Mouse (Mus musculus) monocyte, adult 2 months (primary cell): ENCODE data around the gene Foxb2.
"Not testable (repeated sequence)": the region's sequence is repeated elsewhere in the genome, so short reads cannot be mapped to it uniquely, and the experiment has no call there.

Experiments
- DNase-seq, 2 experiments: peaks; one replicate each; pipeline ENCODE4 v3.0.0; 2022; ENCODE audit warnings: low spot score in 2 of 2, low read depth in 1 of 2

Gene Foxb2

DNA sequence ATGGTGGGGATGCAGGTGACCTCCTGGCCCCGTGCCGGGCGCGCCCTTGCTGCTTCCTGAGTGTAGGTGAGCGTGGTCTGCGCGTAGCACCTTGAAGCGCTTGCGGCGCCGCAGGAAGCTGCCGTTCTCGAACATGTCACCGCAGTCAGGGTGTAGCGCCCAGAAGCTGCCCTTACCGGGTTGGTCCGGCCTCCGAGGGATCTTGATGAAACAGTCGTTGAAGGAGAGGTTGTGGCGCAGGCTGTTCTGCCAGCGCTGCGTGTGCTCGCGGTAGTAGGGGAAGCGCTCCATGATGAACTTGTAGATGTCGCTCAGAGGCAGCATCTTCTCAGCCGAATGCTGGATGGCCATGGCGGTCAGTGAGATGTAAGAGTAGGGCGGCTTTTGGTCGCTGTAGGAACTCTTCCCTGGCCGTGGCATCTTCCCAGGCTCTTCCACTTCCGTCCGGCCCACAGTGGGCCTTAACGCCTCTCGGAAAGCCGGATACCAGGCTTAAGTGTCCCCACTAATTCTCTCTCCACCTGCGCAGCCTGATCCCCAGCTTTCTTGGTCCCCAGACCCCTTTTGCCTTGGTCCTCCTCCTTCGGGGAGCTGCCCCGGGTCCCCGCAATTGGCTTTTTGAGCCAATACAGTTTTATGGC is at the start of gene Foxb2:
Gene Foxb2 (minus strand): TSS at position 585 of the 641 bp plus-strand sequence.
- no peak for DNase-seq

GRCm38 (mm10) chr19:16911507-16911906 is 37.9 kb upstream of the Foxb2 start:
- DNase-seq, result no peak

DNA sequence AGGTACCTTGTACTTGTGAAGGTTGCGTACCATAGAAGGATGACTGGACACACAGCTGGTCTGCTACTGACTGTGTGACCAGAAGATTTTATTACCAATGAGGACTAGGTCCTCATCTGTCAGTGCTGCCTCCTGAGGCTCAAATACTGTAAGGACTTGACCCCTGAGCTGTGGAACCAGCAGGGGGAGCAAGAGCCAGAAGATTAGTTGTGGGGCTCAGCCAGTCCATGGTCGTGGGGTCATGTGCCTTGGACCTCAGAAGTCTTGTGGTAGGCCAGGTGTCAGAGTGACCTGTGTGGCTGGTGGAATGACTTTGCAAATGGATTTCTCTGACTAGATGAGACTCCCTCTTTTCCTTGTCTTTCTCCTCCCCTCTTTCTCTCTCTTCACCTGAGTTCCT is 29.5 kb upstream of the Foxb2 start:
- DNase-seq, result no peak

DNA sequence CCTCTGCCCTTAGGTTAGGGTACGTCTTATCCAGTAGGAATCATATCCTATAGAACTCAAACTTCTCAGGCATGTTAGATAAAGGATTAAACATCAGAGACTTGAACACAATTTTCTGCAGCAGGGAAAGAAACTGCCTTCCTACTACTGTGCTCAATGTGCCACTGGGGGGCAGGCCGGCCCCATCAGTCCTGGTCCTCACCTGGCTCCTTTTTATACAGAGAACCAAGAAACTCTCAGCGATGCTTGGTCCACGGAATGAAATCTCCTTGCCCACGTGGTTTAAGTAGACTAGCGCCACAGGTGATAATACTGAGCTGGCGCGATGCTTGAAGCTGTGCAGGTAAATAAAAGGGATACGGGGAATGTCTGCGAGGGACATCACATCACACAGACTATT is 26.1 kb upstream of the Foxb2 start:
- no peak for DNase-seq

GRCm38 (mm10) chr19:16898576-16898975 is 25.0 kb upstream of the Foxb2 start:
- DNase-seq, result no peak

GRCm38 (mm10) chr19:16876458-16876770 is 2.8 kb upstream of the Foxb2 start:
- DNase-seq, result no peak

- no peak for DNase-seq
Measured at GRCm38 (mm10) chr19:16875631-16876457, 2.2 kb upstream of the Foxb2 start.

DNA sequence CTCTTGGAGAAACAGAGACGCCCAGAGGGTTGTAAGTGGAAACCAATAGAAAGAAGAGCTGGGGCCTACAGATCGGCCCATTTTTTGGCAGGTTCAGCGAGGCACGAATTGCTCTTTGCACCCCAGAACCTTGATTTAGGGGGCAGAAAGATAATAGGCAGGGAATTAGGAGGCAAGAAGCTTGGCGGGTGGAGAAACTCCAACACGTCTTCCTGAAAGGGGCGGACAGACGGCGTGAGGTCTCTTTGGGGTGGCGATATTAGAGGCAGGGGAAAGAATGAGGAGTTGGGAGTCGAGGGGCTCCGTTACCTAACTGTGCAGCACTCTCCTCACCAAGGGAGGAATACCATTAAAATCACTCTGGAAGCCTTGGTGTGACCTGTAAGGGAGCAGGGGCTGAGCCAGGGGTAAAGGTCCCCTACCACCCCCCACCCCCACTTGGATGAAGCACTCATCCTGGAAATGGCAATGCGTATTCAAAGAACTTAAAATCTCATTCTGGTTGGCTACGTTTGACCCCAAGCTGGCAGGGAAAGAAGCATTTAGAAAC is 1.5 kb upstream of the Foxb2 start:
- DNase-seq, result no peak

DNA sequence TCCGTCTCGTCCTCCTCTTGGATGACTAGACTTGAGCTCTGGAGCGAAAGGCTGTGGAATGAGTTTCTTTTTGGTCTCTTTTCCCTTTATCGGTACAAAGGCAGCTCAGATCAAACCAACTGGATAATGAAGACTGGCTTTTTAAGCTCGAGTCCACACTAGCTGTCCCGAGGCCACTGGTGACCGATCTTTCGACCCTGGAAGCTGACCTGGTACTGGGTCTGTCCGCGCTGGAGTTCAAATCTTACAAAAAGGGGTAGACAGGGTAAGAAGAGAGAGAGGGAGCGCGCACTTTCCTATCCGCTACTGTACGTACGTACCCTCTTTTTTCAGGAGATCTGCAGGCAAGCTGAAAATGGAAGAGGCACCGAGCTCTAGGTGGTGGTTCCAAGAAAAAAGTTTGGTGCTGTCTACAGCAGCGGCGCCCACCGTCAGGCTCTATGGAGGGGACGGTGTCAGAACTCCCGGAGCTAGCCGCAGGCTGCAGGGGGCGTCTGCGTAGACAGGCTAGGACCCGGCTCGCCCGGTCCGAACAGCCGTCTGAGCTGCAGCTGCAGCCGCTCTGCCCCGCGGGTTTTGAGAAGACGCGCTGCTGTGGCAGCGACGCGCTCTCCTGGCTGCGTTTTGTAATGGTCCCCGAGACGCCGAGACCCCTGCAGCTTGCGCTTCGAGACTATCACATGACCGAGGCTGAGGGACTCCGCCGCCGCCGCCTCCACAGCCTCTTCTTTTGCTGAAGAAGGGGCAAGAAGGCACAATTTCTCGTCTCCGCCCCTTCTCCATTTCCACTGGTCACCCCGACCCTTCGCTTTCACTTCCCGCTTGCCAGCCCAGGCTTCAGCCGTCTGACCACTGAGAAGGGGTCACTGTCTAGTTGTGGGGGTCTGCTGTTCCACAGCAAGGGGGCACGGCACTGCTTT is 597 bp upstream of the Foxb2 start:
- DNase-seq, result no peak

DNA sequence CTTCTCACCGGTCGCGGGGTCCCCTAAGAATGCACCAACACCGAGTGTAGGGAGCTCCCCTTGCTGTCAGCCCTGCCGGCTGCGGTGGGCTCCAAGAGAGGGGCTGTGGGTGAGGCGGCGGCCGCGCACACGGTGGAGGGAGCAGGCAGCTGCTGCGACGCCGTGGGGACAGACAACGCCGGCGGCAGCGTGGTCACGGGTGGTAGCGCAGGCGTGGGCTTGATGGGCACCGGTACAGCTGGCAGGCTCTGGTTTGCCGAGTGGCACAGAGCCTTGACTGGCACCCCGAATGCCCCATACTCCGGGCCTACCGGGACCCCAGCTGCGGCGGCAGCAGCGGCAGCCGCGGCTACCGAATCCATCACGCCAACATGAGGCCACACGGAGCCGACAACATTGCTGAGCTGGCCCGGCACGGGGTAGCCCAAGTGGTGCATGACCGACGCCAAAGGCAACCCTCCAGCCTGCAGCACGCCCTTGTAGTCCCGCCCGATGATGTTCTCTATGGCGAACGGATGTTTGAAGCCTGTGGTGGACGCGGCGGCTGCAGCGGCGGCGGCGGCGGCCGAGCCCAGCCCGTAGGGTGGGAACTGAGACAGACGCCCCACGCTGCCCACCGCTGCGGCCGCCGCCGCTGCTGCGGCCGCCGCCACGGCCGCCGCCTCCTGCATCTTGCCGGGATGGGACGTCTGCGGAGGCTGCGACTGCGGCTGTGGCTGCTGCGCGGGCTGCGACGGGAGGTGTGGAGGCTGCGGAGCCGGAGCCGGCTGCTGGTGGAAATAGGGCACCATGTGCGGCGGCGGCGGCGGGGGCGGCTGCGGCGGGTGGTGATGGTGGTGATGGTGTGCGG is 1.0 kb downstream of the Foxb2 start:
- no peak for DNase-seq

GRCm38 (mm10) chr19:16871192-16871760 is 2.3 kb downstream of the Foxb2 start:
- DNase-seq, result no peak

- no peak for DNase-seq
Measured at GRCm38 (mm10) chr19:16870501-16871191, 3.0 kb downstream of the Foxb2 start.

DNA sequence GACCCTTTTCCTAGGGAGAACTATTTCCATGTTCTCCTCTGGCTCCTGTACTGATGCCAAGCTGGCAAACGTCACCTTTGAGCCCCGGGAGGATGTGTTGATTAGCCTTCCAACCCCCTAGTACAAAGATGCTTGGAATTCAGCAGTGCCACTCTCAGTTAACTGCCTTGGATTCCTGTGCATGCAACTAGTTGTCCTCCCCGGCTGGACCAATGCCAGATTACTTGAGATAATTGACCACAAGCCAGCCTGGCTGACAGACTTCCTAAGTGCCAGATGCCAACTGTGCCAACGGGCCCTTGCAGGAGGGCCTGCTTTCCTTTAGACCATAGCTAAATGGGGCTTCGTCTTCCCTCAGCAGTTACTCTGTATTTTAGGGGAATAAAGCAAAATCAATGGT is 5.1 kb downstream of the Foxb2 start:
- DNase-seq, result no peak

- no peak for DNase-seq
Measured at GRCm38 (mm10) chr19:16858646-16859045, 15.0 kb downstream of the Foxb2 start.

- DNase-seq, result no peak
Measured at GRCm38 (mm10) chr19:16856752-16857151, 16.9 kb downstream of the Foxb2 start.

GRCm38 (mm10) chr19:16844091-16844490 is 29.5 kb downstream of the Foxb2 start:
- not testable (repeated sequence) for DNase-seq

GRCm38 (mm10) chr19:16841516-16842249 is 31.9 kb downstream of the Foxb2 start:
- DNase-seq, result no peak

GRCm38 (mm10) chr19:16841001-16841400 is 32.6 kb downstream of the Foxb2 start:
- no peak for DNase-seq

DNA sequence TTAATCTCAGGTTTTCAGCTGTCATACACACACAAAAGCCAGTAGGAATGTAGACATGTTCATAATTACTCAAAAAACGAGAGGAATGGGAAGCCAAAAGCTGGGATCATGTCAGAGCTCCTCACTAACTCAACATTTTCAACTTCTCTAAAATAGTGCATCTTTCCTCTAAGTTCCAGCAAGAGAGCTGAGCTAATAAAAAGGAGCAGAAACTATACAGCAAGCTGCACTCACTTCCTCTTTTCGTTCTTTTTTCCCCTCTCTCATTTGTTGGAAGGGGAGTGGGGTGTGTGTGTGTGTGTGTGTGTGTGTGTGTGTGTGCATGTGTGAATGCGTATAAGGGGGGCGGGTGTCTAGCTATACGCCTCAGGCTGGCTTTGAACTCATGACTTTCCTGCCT is 45.9 kb downstream of the Foxb2 start:
- DNase-seq, result no peak
